Mouse (Mus musculus): ENCODE measurements around the gene Hexim2.

The Hexim2 gene

DNA sequence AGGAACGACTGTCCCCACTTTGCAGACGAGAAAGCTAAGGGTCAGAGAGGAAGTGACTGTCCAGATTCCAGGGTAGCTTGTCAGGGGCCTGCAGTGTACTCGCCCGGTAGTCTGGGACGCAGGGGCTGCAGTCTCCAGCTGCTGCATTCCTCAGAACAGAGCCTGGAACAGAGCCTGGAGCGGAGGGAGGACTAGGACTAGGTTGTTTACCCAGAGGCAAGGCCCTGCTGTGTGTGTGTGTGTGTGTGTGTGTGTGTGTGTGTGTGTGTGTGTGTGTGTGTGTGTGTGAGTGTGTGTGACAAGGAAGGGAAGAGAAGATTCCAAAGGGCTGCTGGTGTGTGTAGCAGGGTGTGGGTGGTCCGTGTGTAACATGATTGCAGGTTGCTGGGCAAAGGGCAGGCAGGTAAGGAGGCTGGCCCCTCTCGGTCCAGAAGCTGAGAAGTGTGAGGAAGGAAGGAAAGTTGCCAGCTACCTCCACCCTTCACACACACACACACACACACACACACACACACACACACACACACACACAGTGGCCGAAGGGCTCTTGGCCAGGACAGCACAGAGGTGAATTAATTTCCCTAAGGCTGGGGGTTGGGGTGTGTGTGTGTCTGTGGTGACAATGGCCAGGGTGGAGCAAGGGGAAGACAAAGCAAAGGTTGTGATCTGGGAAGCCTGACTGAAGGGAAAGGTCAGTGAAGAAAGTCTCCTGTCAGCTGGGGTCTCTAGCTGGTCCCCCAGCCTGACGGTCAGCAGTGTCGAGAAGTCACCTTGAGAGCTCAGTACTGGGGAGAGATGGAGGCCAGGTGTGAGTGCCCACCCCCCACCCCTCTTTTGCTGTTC lies 9.1 kb downstream of the Hexim2 start:
- no peak for DNase-seq (ENCODE audit: low read depth)

DNA sequence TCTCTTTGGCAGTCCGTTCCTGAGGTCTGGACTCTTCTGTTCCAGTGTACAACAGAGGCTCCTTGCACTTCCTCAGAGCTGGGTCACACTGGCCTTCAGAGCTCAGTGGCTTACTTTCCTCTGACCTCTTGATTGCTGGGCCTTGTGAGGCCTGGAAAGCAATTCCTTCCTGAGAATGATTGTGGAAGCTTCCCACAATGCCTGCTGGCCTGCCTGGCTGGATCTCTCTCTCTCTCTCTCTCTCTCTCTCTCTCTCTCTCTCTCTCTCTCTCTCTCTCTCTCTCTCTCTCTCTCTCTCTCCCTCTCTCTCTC lies 9.7 kb downstream of the Hexim2 start:
- DNase-seq (ENCODE audit: low read depth) = no peak

DNA sequence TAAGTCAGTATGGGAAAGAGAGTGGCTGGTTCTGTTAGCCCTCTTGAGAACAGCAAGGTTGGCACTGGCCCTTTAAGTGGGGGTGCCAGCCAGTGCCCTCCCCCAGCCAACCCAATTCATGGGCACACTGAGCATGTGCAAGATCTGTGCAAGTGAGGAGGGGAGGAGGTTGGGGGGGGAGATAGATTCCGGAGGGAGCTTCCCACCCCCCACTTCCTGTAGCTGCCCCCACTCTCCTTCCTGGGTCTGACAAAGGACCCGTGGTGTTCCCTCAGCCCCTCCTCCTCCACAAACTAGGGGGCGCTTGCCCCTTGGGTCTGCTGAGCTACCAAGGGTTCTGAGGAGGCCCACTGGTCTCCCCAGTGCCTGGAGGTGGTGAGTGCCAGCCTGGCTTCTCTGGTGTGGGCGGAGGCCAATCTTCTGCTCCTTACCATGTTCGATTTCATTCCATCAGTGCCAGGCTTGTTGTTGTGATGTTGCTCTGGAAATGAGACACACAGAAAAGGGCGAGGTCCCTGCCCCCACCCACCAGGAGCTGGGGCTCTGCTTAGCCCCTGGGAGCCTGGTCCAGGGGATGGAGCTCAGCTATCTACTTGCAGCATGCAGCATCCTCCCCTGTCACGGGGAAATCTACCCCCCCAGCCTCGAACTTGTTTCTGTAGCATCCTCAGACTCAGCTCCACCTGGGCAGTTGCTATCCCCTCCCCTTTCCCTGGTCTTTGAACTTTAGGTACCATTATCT lies 10.4 kb downstream of the Hexim2 start:
- DNase-seq (ENCODE audit: low read depth) = no peak

DNA sequence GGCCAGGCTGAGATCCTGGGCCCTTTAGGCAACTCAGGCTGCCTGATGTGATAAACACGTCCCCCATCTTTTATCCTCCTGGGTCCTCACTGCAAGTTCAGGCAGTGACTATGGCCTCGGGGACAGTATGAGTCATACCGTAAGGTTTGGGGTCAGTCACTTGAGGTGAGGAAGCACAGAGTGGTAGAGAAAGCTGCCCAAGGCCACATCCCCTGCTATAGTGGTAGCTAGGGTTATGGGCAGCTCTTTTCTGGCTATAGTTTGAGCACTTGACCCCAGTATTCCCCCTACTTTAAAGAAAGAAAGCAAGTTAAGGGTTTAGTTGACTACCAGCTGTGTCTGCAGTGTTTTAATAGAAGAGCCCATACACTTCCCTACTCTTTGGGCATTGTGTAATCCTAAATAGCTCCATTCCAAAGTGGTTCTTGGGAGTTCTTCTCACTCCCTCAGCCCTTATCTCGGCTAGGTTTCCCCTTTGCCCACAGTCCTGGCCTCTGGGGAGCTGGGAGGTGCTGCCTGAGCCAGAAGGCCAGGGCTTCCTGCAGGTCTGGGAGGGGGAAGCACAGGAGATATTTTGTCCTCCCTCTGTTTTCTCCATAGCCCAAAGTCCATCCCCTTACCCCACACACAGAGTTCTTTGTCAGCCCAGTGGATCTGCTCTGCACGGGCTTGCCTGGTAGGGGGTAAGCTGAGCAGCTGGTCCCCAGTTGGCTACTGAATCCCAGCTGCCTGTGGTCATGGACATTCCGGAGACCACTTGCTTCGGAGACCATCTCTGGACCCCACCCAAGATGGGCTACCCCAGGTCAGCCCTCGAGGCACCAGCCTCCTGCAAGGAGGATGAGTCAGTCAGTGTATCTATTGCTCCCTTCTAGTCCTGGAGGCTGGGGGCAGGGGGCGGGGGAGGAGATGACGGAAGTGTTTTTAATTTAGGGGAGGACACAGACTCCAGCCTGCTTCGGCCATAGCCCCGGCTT lies 12.4 kb downstream of the Hexim2 start:
- no peak for DNase-seq (ENCODE audit: low read depth)

DNA sequence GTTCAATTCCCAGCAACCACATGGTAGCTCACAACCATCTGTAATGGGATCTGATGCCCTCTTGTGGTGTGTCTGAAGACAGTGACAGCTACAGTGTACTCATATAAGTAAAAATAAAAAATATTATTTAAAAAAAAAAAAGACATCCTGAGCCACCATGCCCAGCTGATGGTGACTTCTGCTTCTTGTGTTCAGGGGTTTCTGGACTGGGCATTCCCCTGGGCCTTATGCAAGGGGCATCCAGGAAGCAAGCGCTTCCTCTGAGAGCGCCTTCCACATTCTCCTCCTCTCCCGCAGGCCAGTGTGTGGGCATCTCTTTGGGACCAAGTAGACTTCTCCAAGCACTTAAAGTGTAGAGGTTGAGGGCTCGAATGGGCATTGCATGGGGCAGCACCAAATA lies 14.2 kb downstream of the Hexim2 start:
- DNase-seq (ENCODE audit: low read depth) = no peak

DNA sequence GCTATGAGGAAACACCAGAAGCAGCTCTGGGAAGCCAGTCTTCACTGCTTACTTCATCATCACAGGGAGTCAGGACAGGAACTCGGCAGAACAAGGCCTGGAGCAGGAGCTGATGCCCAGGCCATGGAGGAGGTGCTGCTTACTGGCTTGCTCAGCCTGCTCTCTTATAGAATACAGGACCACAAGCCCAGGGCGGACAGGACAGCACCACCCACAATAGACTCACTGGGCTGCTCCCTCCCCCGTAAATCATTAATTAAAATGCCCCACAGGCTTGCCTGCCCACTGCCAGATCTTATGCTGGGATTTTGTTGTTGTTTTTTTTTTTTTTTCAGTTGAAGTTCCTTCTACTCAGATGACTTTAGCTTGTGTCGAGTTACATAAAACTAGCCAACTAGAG lies 15.5 kb downstream of the Hexim2 start:
- DNase-seq (ENCODE audit: low read depth) = no peak

DNA sequence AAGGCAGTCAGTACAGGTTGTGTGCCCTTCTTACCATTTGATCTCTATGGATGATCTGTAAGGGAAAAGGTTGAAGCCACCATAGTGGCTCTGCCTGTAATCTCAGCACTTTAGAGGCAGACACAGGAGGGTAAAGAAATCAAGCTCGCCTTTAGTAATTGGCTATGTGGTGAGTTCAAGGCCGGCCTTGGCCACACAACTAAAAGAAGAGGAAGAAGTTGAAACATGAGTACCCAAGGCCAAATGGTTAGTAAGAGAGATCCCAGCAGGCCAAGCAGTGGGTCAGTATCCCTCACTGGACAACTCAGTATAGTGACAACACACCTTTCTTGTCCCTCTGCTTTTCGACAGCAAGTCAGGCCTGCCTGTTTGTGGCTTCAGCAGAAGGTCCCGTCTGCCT lies 17.5 kb downstream of the Hexim2 start:
- no peak for DNase-seq (ENCODE audit: low read depth)

DNA sequence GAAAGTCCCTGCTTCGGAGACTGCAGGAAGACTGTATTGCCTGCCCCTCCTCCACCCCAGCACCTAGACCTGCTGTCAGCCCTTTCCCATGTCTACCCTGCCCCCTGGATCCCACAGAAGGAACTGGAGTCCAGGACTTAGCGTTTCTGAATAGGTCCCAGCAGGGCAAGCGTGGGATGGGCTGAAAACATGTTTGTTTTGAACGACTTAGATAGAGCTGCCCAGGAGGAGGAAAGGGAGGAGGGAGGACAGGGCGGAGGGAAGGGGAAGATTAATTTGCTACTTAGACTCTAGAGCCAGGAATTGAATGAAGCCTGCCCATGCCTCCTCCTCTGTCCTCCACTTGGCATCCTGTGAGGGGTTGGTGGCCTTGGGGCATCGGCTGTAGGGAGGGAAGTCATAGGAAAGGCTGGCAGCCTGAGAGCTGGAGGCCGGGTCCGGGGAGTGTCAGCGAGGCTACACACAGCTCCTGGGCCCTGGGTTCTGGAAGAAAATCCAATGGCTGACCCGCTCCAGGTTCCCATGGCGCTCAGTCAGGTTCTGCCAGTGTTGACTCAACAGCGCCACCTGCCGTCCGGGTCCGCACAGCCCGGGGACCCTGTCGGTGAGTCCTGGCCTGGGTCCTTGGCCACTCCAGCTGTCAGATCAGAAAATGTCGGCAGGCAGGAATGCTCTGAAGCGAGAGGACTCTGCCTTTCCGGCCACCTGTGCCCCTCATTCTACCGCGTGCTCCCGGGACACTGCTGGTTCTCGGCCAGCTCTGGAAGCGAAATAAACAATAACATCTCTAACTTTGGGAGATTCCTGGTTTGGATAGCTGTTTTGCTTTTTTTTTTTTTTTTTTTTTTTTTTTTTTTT lies 26.6 kb downstream of the Hexim2 start:
- DNase-seq (ENCODE audit: low read depth) = peak; percentile 81

DNA sequence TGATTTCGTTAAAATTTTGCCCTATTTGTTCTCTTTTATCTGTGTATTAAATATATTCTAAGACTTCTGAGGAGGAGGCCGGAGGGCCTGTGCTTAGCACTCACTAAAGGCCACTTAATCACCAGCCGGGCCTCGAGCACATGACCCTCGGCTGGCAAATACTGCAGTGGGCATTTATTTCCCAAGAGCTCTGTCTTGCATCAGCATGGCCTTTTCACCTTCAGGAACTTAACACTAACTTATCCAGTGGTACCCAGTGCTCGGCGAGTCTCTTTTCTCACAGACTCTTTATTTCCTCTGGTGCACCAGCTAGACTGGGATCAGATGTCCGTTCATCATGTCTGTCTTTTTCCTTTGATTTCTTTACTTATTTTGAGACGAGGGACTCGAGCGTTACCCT lies 28.5 kb downstream of the Hexim2 start:
- DNase-seq (ENCODE audit: low read depth) = no peak

DNA sequence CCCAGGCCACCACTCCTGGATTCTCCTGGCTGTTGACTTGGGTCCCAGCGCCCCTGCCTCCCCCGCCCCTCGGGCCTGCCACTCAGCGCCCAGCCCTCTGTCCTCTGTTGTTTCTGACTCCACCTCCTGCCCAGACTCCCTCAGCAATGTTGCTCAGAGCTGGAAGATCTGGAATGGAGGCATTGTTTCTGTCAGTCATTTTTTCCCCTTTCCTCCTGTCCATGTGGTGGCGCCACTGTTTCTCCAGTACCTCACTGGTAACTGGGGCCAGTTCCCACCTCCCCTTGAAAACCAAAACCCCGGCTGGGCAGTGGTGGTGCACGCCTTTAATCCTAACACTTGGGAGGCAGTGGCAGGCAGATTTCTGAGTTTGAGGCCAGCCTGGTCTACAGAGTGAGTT lies 29.2 kb downstream of the Hexim2 start:
- no peak for DNase-seq (ENCODE audit: low read depth)

DNA sequence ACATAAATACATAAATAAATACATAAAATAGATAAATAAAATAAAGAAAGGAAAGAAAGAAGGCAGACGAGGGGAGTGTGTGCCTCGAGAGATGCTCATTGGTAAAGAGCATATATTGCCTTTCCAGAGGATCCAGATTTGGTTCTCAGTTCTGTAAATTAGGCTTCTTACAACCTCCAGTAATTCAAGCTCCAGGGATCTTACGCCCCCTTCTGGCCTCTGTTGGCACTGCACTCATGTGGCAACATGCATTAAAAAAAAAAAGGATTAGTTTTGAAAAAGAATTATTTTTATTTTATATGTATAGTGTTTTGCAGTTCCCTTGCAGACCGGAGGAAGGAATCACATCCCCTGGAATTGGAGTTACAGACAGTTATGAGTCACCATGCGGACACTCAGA lies 29.9 kb downstream of the Hexim2 start:
- DNase-seq (ENCODE audit: low read depth) = no peak

DNA sequence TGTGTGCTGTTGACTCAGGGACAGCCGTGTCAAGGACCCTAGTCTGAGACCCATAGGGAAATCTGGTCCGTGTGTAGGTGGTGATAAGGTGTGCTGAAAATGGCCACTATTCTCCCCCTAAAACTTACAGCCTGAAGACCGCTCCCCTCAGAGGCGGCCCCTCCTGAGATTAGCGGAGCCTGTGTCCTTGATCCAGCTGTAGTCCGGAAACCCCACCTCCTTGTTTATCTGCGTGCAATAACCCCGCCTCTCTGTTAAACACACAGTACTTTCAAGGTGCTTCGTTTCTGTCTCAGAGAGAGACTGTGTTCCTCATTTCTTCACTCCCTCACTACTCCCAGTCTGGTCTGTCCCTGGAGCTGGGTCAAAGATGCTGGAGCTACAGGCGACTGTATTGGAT lies 32.2 kb downstream of the Hexim2 start:
- no peak for DNase-seq (ENCODE audit: low read depth)

DNA sequence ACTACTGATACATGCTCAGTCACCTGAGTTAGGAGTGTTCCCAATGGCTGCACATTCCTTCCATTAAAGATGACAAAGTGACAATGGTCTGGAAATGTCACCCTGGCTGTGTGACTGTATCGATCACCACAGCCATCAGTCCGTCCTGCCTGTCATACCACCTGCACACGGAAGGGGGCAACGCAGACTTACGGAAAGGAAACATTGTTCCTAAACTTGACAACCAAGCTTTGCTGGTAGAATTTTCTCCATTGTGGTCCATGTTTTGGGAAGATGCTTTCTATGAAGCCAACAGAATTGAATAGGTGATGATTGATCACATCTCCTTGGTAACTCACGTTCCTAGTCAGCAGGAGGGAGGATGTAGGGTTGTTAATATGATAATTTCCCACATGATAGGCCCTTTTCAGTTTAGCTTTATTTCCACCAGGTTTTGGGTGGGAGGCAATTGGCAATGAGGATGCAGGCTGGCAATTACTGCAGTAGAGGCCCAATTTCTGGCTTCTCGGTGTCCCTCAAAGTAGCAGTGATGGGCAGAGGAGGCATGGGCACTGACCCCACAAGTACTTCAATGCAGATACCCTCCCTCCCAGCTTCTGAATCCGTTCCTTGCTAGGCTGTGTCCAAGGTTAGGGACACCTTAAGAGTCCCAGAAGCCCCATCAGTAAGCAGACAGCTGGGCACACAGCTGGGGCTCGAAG lies 36.6 kb downstream of the Hexim2 start:
- no peak for DNase-seq (ENCODE audit: low read depth)

DNA sequence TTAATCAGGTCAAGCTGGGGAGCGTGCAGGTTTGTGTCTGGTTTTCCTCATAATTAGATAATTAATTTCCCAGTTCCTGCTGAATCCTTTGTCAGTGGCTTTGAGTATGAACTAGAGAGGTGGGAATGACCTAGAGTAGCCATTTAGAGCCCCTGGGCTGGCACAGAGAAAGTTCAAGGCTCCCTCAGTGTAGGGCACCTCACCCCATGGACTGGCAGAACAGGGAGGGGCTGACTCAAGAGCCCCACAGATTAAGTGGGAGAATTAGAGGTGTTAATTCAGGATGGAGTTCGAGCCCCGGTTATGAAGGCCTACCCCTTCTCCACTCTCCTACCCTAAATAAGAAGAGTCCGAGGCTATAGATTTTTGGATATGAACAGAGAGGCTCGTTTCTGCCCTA lies 37.4 kb downstream of the Hexim2 start:
- no peak for DNase-seq (ENCODE audit: low read depth)

DNA sequence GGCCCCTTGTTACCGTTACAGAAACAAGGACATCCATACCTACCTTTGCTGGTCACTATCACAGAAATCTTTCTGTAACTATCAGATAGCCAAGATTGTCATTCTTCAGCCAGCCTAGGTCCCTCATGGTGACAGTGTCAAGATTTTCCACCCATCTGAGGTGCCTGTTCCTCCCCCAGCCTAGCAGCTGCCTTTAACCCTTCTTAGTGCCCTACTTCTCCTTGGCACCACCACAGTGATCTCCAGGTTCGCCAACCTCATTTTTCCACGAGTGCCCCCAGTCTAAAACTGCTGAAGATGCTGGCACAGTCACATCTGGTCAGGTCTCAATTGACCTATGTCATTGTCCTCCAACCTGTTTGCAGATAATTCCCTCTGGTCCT lies 37.9 kb downstream of the Hexim2 start:
- DNase-seq (ENCODE audit: low read depth) = no peak

DNA sequence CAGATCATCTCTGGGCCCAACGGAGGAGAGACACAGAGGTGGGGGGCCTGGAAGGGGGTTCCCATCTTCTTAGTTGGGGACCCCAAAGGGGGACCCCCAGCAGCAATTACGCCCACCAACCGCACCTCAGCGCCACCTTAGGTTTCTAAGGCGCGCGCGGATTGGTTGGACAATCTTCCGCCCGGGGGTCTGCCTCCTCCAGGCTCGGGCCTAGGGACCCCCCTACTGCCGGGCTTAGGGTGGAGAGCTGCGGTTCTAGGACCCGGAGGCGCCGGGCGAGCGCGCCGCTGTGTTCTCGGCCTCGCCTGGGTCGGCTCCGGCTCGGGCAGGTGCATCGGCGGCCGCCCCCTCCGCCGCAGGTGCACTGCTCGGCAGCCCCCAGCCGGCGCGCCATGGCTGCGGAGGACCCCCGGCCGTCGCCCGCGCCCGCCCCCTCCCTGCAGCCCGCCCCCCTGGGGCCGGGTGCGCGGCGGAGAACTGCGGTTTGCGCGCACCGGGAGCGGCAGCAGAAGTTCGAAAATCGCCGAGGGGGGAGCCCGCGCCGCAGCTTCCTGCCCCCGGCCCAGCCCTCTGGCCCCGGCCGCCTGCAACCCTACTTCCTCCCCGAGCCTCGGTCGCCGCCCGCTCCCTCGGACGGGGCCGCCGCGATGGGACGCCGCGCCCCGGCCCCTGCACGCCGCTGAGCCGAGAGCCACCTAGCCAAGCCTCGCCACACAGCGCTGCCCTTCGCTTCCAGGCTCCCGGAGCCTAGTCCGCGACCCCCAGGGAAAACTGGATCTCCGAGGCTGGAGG lies 38.5 kb downstream of the Hexim2 start, which contains the start of gene Fmnl1:
TSS of gene Fmnl1 (plus strand) at position 614 of the 792 bp plus-strand sequence.
- DNase-seq (ENCODE audit: low read depth) = no peak

DNA sequence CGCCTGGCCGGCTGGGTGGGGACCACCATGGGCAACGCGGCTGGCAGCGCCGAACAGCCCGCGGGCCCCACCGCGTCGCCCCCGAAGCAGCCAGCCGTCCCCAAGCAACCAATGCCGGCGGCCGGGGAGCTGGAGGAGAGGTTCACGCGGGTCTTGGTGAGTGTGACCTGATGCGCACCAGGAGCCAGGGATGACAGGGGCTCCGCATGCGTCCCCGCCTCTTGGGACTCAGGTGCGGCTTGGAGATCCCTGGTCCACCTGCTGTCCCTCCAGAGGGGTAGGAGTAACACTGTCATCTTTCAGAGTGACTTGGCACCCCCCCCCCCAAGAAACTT lies 39.0 kb downstream of the Hexim2 start:
- DNase-seq (ENCODE audit: low read depth) = no peak

DNA sequence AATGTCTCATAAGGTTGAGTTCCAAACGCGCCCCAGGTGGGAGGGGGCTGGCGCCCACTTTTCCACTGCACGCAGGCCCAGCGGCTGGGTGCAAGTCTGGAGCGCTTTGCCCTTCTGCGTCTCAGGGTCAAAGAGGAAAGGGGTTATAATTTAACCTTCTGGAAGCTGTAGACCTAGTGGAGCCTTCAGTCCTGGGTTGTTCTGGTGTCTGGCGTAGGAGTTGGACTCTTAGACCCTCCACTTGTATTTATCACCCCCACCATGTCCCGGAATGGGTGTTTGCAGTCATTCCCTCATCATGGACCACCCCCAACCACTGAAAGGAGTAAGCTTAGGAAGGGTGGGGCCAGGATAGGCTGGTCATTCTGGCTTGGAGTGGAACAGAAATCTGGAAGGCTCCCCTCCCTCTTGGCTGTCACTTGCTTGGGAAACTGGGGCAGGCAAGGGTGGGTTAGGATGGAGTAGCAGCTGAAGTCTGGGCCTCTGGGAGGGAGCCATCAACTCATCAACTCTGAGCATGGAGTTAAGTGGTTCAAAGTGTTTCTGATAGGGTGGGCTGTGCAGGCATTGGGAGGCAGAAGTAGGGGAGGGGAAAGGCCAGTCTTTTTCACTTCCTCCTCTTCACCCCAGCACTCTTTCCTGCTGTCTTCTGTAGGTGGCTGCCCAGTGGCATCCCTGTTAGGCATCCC lies 39.6 kb downstream of the Hexim2 start:
- DNase-seq (ENCODE audit: low read depth) = no peak

DNA sequence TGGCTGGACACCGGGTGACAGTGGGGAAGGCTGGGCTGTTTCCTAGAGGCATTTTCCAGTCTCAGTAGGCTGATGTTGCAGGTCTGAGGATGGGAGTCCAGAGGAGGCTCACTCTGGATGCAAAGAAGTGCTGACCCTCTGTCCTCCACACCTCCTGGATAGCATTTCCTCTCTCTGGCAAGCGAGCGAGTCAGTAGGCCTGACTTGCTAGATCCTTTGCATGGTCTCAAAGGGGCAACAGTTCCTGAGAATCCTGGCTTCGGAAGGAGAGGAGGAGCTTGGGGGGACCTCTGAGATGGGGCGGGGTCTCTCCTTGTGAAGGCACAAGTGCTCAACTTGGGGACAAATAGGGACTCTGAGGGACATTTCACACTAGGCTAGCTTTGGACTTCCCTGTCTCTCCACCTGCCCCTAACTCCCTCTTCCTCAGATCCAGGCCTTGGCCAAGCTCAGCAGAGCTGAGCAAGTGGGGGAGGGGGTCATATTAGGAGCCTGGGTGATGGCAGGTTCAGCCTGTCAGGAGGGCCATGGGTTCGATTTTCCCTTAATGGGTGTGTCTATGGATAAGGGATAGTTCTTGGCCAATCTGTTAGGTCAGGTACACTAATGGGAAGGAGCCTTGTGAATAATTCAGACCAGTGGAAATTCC lies 40.3 kb downstream of the Hexim2 start:
- DNase-seq (ENCODE audit: low read depth) = no peak
